Mouse (Mus musculus) liver, adult 2 months (tissue): Measurements from ENCODE around the gene Susd5. TPM values are rescaled to one million over a fixed set of nuclear protein-coding genes. Genes with fewer than 3 reads are reported as not detected.

Source experiments
- polyA plus RNA-seq: library from polyadenylated mRNA; depleted of rRNA; stranded (reverse); fragments of >200 nt; gene quantifications from 2 replicates; pipeline ENCODE4 v1.2.3, GENCODE M21; 2012; rRNA removed
- total RNA-seq: library from RNA; depleted of rRNA; stranded (reverse); fragments of >200 nt; gene quantifications from 2 replicates; pipeline ENCODE4 v1.2.3, GENCODE M21; 2014; rRNA removed

The Susd5 gene
- total and polyA plus RNA-seq, 2 experiments, result not detected

Other genes with a start within 250 kb of the Susd5 start
- 24.2 and 30.9 TPM in 2 replicates for gene Ubp1, start 126.2 kb upstream of the Susd5 start, total RNA-seq
- gene Ubp1, start 126.2 kb upstream of the Susd5 start, polyA plus RNA-seq, result 26.6 and 27.8 TPM in 2 replicates
- 0.20 TPM in 1 of 2 replicates, not detected in the other for gene Fbxl2, start 10.9 kb upstream of the Susd5 start, total RNA-seq
- 0.09 and 0.34 TPM in 2 replicates for gene Fbxl2, start 10.9 kb upstream of the Susd5 start, polyA plus RNA-seq